Mouse (Mus musculus): Measurements from ENCODE around the gene AU040320.

DNA sequence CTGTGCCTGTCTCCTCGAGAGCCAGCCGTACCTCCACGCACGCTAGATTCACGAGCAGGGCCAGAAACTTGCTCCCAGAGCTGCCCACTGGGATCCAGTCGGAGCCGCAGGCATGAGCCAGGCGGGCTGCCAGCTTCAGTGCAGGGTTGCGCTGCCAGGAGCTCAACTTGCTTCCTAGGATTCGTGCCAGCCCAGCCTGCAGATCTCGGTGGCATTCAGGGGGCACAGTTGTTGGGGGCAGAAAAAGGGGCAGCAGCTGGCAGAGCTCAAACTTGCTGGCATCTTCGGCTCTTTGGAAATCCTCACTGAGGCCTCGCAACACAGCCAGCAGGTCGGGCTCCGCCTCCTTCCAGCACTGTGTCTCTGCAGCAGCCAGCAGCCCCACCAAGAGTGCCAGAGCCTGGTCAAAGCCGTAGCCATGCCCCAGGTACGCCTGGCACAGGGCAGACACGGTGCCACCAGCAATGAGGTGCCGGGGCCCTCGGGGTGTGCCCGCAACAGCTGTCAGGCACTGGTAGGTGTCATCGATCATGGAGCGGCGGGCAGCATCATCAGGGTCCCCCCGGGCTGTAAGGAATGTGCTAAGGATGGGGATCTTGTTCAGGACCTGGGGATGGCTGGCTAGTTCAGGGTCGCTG, 3.2 kb upstream of the AU040320 start:
- TF ChIP-seq CTCF (IDR thresholded peaks at IDR 0.05; ENCODE audit: insufficient read depth, low read depth, low read length), result no peak
- no peak for TF ChIP-seq POLR2A (IDR thresholded peaks at IDR 0.05; ENCODE audit: insufficient read depth, low read depth, low read length)
